Mouse (Mus musculus) CH12.LX (cell line): ENCODE data around the gene Arhgef19.

Source experiments
- CTCF ChIP-seq, 2 experiments: IDR thresholded peaks in 1 of 2; conservative IDR thresholded peaks in 1 of 2; 2 replicates each; pipeline ENCODE4 v1.5.1; 2011 to 2012; ENCODE audit warnings: low read depth in 2 of 2, low read length in 2 of 2, improper control_type of control experiment in 1 of 2, inconsistent platforms in 1 of 2, mild to moderate bottlenecking in 1 of 2, moderate library complexity in 1 of 2
- EP300 ChIP-seq: IDR thresholded peaks from 2 replicates; pipeline ENCODE4 v1.6.1; 2011; ENCODE audit warnings: low read length, improper control_type of control experiment
- POLR2A ChIP-seq: IDR thresholded peaks from 2 replicates; pipeline ENCODE4 v1.6.1; 2011; ENCODE audit warnings: low read depth, mild to moderate bottlenecking, improper control_type of control experiment, low read length

DNA sequence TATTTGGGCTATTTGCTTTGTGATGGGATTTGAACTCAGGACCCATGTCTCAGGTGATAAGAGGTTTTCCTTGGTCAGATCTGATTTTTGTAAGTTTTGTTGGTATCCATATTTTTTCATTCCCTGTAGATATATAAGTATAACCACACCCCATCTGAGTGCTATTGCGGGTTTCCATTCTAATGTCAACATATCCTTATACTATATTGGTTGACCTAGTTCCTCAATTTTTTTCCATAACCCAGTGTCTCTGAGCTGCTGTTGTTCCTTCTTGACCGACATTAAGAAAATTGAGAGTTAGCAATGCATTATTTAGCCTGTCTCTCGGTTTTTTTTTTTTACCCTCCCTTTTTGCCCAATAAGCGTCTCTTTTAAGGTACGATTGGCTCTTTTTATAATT is 16.5 kb upstream of the Arhgef19 start:
- TF ChIP-seq POLR2A: no peak
- TF ChIP-seq EP300: no peak
- no peak for TF ChIP-seq CTCF (conservative IDR thresholded peaks at IDR 0.05 in 1 of 2, IDR thresholded peaks at IDR 0.05 in 1 of 2; ENCODE audit: low read depth in 2 of 2, low read length in 2 of 2)
